Mouse (Mus musculus): ENCODE measurements around the gene Cxcr2. TPM values are rescaled to one million over a fixed set of nuclear protein-coding genes. Genes with fewer than 3 reads are reported as not detected.
"Not testable (repeated sequence)": the region's sequence is repeated elsewhere in the genome, so short reads cannot be mapped to it uniquely, and the experiment has no call there.

The Cxcr2 gene
- polyA plus RNA-seq, 1 experiment from 2014 or later: 0.05 TPM

DNA sequence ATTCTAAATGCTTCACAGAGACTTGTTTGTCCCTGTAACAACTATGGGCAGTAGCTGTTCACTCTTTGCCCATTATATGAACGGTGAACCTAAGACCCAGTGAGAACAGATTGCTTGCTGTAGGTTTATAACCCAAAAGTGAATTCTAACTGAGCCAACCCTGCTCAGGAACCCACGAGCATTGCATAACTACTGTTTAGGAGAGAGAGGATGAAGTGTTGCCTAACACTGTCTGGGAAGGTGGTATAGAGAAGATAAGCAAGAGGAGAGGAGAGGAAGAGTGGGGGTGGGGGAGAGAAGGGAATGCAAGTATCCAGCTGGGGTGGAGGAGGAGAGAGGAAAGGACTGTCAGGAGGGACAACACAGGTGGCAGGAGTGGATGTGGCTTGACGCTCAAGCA is 2.7 kb upstream of the Cxcr2 start:
- H3K9ac ChIP-seq: no peak overlapping the region
- no peak overlapping the region for H3K4me2 ChIP-seq
- no peaks in the 10 kb centered on the region for H3K9me3 ChIP-seq
- no peak for ATAC-seq (replicated peaks)
- no peaks in the 10 kb centered on the region for H3K36me3 ChIP-seq (replicated peaks)
- no peak overlapping the region for H3K4me3 ChIP-seq
- no peak overlapping the region for H3K27ac ChIP-seq
- no peaks in the 10 kb centered on the region for H3K27me3 ChIP-seq (replicated peaks)
- 84% methylated on average over 3 of the region's 3 CpGs for WGBS
- no peaks in the 10 kb centered on the region for H3K4me1 ChIP-seq

DNA sequence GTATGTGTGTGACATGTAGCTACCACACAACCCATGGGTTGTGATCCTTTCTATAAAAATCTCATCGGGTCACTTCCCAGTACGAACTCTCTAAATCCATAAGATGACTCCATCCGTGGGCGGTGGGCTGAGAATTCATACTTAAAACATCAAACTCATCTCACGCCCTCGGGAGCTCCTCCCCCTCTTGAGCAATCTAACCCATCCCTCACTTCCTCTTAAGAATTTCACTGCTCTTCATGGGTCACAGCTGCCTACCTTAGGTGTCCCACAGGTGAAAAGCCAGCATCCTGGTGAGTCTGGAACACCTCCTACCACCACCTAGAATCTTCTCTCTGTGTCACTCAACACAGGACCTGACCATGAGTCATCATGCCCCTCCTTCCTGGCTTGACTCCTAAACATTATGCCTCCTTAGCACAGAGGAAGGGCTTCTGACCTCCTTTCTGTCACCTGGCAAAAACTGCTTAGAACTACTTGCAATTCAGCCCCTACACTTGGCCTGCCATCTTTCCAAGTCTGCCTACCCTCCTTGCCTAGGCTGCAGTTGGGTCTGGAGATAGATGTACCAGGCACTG is 1.7 kb downstream of the Cxcr2 start:
- H3K36me3 ChIP-seq (replicated peaks): no peaks in the 10 kb centered on the region
- H3K4me1 ChIP-seq: no peaks in the 10 kb centered on the region
- WGBS: 94% methylated on average over 6 of the region's 6 CpGs
- no peak overlapping the region for H3K9ac ChIP-seq
- no peak overlapping the region for H3K4me3 ChIP-seq
- H3K4me2 ChIP-seq: no peak overlapping the region
- H3K9me3 ChIP-seq: no peaks in the 10 kb centered on the region
- no peak for ATAC-seq (replicated peaks)
- H3K27ac ChIP-seq: no peak overlapping the region
- H3K27me3 ChIP-seq (replicated peaks): no peaks in the 10 kb centered on the region

- no peak overlapping the region for H3K4me2 ChIP-seq
- H3K4me3 ChIP-seq: no peak overlapping the region
- no peak overlapping the region for H3K9ac ChIP-seq
- H3K36me3 ChIP-seq (replicated peaks): no peaks in the 10 kb centered on the region
- no peaks in the 10 kb centered on the region for H3K27me3 ChIP-seq (replicated peaks)
- WGBS: 77% methylated on average over 14 of the region's 14 CpGs
- ATAC-seq (replicated peaks): no peak
- H3K9me3 ChIP-seq: no peaks in the 10 kb centered on the region
- H3K4me1 ChIP-seq: no peaks in the 10 kb centered on the region
- H3K27ac ChIP-seq: no peak overlapping the region
Measured at GRCm38 (mm10) chr1:74156381-74156910, 2.7 kb downstream of the Cxcr2 start.

- ATAC-seq (replicated peaks); H3K4me1 ChIP-seq; H3K4me3 ChIP-seq; H3K9me3 ChIP-seq; H3K27me3 ChIP-seq (replicated peaks); H3K9ac ChIP-seq; H3K27ac ChIP-seq; H3K36me3 ChIP-seq (replicated peaks); H3K4me2 ChIP-seq: not testable (repeated sequence)
- WGBS: 77% methylated on average over 5 of the region's 5 CpGs
Measured at GRCm38 (mm10) chr1:74159613-74160012, 5.8 kb downstream of the Cxcr2 start.

DNA sequence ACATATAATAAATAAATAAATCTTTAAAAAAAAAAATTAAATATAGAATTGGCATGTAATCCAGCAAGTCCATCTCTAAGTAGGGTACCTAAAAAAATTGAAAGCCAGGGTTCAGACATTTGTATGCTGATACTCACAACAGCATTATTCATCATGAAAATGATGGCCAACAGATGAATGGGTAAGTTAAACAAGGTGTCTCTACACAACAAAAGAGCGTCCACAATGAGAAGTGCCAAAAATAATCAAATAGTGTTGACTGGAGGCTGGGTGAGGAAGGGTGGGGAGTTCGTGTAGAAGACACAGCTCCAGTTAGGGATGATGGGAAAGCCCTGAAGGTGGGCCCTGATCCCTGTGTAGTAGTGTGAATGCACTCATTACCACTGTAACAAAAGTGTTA is 6.2 kb downstream of the Cxcr2 start:
- 77% methylated on average over 2 of the region's 2 CpGs for WGBS
- Histone ChIP-seq H3K9me3 (no peaks in the 10 kb centered on the region), H3K36me3 (replicated peaks) (no peaks in the 10 kb centered on the region), H3K27me3 (replicated peaks) (no peaks in the 10 kb centered on the region), H3K4me1 (no peaks in the 10 kb centered on the region), H3K27ac (no peak overlapping the region), H3K4me3 (no peak overlapping the region), H3K9ac (no peak overlapping the region), H3K4me2 (no peak overlapping the region)
- ATAC-seq (replicated peaks): no peak

DNA sequence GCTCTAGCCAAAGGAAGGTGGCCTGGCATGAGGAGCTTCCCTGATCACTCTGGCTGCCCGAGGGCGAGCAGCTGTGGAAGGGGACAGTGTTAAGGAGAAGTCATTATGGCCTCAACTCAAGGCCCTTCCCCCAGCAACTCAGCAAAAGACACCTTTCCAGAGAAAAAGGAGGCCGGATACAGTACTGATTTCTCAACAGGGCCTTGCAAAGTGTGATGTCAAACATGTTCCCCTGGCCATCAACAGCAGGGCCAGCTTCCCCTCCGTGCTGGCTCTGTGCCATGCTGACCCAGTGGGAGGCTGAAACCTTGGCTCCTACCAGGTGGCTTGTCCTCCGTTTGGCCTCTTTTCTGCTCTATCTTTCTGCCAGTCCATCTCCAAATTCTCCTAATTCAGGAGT is 13.3 kb downstream of the Cxcr2 start:
- no peak for ATAC-seq (replicated peaks)
- Histone ChIP-seq H3K36me3 (replicated peaks) (no peaks in the 10 kb centered on the region), H3K27me3 (replicated peaks) (no peaks in the 10 kb centered on the region), H3K4me2 (no peak overlapping the region), H3K9me3 (no peaks in the 10 kb centered on the region), H3K27ac (no peak overlapping the region), H3K4me1 (no peaks in the 10 kb centered on the region), H3K9ac (no peak overlapping the region), H3K4me3 (no peak overlapping the region)
- WGBS: 85% methylated on average over 5 of the region's 5 CpGs

DNA sequence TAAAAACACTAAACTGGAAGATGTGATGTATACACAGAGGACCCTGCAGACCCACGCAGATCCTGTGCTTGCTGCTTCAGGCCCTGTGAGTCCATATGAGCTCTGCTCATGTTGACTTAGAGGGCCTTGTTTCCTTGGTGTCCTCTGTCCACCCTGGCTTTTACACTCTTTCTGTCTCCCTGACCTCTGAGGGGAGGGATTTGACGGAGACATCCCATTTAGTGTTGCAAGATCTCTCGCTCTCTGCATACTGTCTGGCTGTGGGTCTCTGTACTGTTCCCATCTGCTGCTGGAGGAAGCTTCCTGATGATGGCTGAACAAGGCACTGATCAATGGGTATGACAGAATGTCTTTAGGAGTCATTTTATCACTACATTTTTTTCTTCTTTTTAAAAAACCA is 15.9 kb downstream of the Cxcr2 start:
- no peak overlapping the region for H3K4me3 ChIP-seq
- no peak for ATAC-seq (replicated peaks)
- H3K27ac ChIP-seq: no peak overlapping the region
- H3K9me3 ChIP-seq: no peaks in the 10 kb centered on the region
- no peak overlapping the region for H3K9ac ChIP-seq
- H3K4me1 ChIP-seq: no peaks in the 10 kb centered on the region
- no peak overlapping the region for H3K4me2 ChIP-seq
- H3K36me3 ChIP-seq (replicated peaks): no peaks in the 10 kb centered on the region
- 90% methylated on average over 3 of the region's 3 CpGs for WGBS
- no peaks in the 10 kb centered on the region for H3K27me3 ChIP-seq (replicated peaks)

- Histone ChIP-seq H3K36me3 (replicated peaks) (no peaks in the 10 kb centered on the region), H3K9me3 (no peaks in the 10 kb centered on the region), H3K4me3 (no peak overlapping the region), H3K9ac (no peak overlapping the region), H3K27ac (no peak overlapping the region), H3K4me2 (no peak overlapping the region), H3K4me1 (no peaks in the 10 kb centered on the region), H3K27me3 (replicated peaks) (no peaks in the 10 kb centered on the region)
- 86% methylated on average over 3 of the region's 3 CpGs for WGBS
- no peak for ATAC-seq (replicated peaks)
Measured at GRCm38 (mm10) chr1:74172722-74173121, 18.9 kb downstream of the Cxcr2 start.

GRCm38 (mm10) chr1:74175731-74176130 is 21.9 kb downstream of the Cxcr2 start:
- ATAC-seq (replicated peaks): no peak
- WGBS: 88% methylated on average over 4 of the region's 4 CpGs

DNA sequence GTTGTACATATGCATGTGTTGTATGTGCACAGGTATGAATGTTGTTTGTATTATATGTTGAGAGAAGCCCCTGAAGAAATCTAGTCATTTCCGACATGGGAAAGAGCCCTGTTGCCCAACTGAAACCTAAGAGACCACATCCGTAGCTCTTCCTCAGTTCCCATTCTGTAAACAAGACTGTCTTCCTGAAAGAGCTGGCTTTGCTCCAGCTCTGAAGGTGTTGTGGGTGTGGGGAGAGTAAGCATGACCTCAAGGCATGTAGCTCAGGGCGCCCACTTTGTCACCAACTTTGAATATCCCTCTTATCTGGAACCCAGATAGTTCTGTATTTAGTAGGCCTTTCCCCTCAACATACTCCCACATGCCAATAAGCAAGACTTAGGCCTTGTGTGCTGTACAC is 24.8 kb downstream of the Cxcr2 start:
- no peaks in the 10 kb centered on the region for H3K9me3 ChIP-seq
- H3K4me1 ChIP-seq: no peaks in the 10 kb centered on the region
- no peak overlapping the region for H3K9ac ChIP-seq
- no peak overlapping the region for H3K4me2 ChIP-seq
- WGBS: 91% methylated on average over 3 of the region's 3 CpGs
- no peak for ATAC-seq (replicated peaks)
- no peaks in the 10 kb centered on the region for H3K27me3 ChIP-seq (replicated peaks)
- H3K27ac ChIP-seq: no peak overlapping the region
- no peaks in the 10 kb centered on the region for H3K36me3 ChIP-seq (replicated peaks)
- no peak overlapping the region for H3K4me3 ChIP-seq

More at GRCm38 (mm10) chr1:74175731-74176130, 21.9 kb downstream of the Cxcr2 start:
- Histone ChIP-seq H3K4me1 (no peaks in the 10 kb centered on the region), H3K36me3 (replicated peaks) (no peaks in the 10 kb centered on the region), H3K4me3 (no peak overlapping the region), H3K9ac (no peak overlapping the region), H3K27ac (no peak overlapping the region), H3K27me3 (replicated peaks) (no peaks in the 10 kb centered on the region), H3K9me3 (no peaks in the 10 kb centered on the region), H3K4me2 (no peak overlapping the region)

DNA sequence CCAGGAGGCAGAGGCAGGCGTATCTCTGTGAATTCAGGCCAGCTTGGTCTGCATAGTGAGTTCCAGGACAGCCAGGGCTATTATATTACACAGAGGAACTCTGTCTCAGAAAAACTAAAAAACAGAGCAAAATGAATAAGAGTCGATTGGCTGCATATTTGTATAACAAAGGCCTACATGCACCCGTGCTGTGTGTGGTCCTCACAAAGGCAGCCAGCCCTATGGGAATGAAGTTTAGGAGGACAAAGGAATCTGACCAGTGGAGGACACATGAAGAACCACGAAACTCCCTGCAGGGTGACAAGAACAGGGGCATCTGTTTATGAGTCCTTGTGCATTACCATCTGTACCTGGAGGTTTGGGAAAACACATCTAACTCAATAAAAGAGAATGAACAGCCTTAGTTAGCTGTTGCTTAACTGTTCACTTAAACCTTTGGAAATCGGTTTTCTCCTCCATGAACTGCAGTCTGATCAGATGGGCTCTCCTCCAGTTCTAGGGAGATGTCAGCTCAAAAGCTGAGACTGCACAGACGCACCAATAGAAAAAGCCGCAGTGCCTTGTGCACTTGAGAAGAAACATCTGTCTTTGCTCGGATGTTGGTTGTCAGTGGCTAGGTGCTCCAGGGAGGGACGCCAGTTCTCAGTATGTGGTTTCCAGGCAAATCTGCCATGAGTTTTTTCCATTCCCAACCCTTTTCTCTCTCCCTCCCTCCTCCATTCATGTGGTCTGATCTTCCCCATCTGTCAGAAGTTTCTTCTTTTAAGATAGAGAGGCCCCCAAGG is 26.0 kb downstream of the Cxcr2 start:
- 64% methylated on average over 9 of the region's 9 CpGs for whole genome bisulfite sequencing
- no peak overlapping the region for H3K4me3 ChIP-seq
- ATAC-seq (replicated peaks): no peak

GRCm38 (mm10) chr1:74181462-74181861 is 27.7 kb downstream of the Cxcr2 start:
- no peaks in the 10 kb centered on the region for H3K27me3 ChIP-seq (replicated peaks)
- H3K9ac ChIP-seq: no peak overlapping the region
- no peak overlapping the region for H3K4me2 ChIP-seq
- WGBS: 82% methylated on average over 2 of the region's 2 CpGs
- H3K27ac ChIP-seq: no peak overlapping the region
- H3K36me3 ChIP-seq (replicated peaks): no peaks in the 10 kb centered on the region
- no peaks in the 10 kb centered on the region for H3K9me3 ChIP-seq
- no peak for ATAC-seq (replicated peaks)
- H3K4me1 ChIP-seq: no peaks in the 10 kb centered on the region
- no peak overlapping the region for H3K4me3 ChIP-seq

More for the DNA sequence above, 26.0 kb downstream of the Cxcr2 start:
- no peaks in the 10 kb centered on the region for H3K9me3 ChIP-seq
- no peaks in the 10 kb centered on the region for H3K36me3 ChIP-seq (replicated peaks)
- no peak overlapping the region for H3K9ac ChIP-seq
- H3K27me3 ChIP-seq (replicated peaks): no peaks in the 10 kb centered on the region
- H3K4me2 ChIP-seq: no peak overlapping the region
- H3K4me1 ChIP-seq: no peaks in the 10 kb centered on the region
- H3K27ac ChIP-seq: no peak overlapping the region

DNA sequence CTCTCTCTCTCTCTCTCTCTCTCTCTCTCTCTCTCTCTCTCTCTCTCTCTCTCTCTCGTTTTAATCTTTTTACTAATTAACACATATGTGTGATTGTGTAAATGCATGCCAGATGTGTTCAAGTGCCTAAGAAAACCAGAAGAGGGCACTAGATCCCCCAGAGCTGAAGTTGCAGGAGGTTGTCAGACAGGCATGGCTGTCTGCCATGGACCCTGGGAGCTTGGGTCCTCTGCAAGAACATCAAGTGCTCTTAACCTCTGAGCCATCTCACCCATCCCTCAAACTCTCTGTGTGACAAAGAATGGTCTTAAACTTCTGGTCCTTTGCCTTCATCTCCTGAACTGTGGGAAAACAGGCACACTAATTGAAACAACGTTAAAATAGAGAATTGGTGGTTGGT is 29.2 kb downstream of the Cxcr2 start:
- no peak overlapping the region for H3K27ac ChIP-seq
- no peak overlapping the region for H3K4me3 ChIP-seq
- H3K4me1 ChIP-seq: no peaks in the 10 kb centered on the region
- no peaks in the 10 kb centered on the region for H3K27me3 ChIP-seq (replicated peaks)
- 62% methylated on average over 2 of the region's 2 CpGs for WGBS
- H3K36me3 ChIP-seq (replicated peaks): no peaks in the 10 kb centered on the region
- no peak for ATAC-seq (replicated peaks)
- H3K4me2 ChIP-seq: no peak overlapping the region
- no peak overlapping the region for H3K9ac ChIP-seq
- no peaks in the 10 kb centered on the region for H3K9me3 ChIP-seq

Measured in midbrain, embryonic 15.5 days (tissue).